Mouse (Mus musculus) v-Abl transformed pro-B cells (cell line): ENCODE measurements around the gene Slc29a2.

Experiments used
- in situ Hi-C, 2 experiments: fragments of 400-800 bp; cut with MboI; formaldehyde crosslinking; loops; one replicate each; pipeline ENCODE4 v1.15.1; 2025; ENCODE audit not compliant: unreplicated experiment in 2 of 2

Slc29a2 gene

GRCm38 (mm10) chr19:5018191-5018590 lies 5.5 kb upstream of the Slc29a2 start:
- in situ Hi-C loops = loop anchor here in 1 of 2 experiments (10.0 kb wide), 1 partner anchor 57 kb away; no protein-coding TSS in a partner anchor

GRCm38 (mm10) chr19:5021416-5021815 lies 2.2 kb upstream of the Slc29a2 start:
- in situ Hi-C loops = no loop called here

- in situ Hi-C loops = no loop called here
Measured at GRCm38 (mm10) chr19:5026111-5026510, 2.5 kb downstream of the Slc29a2 start.

GRCm38 (mm10) chr19:5032686-5033085 lies 9.0 kb downstream of the Slc29a2 start:
- in situ Hi-C loops = no loop called here

- in situ Hi-C loops = no loop called here
Measured at GRCm38 (mm10) chr19:5036577-5036976, 12.9 kb downstream of the Slc29a2 start.

GRCm38 (mm10) chr19:5037678-5038571 lies 14.3 kb downstream of the Slc29a2 start:
- in situ Hi-C loops = no loop called here

- in situ Hi-C loops = no loop called here
Measured at GRCm38 (mm10) chr19:5038709-5039156, 15.1 kb downstream of the Slc29a2 start, which contains the start of the genes B4gat1 and AC124502.3. Gene B4gat1, plus strand, starts transcription at chr19:5038826. Gene AC124502.3, plus strand, starts transcription at chr19:5038891.

- in situ Hi-C loops = no loop called here
Measured at GRCm38 (mm10) chr19:5039301-5040114, 15.8 kb downstream of the Slc29a2 start.

GRCm38 (mm10) chr19:5040862-5041523 lies 17.3 kb downstream of the Slc29a2 start, which contains the start of gene Brms1:
Gene Brms1, plus strand, starts transcription at chr19:5041354.
- in situ Hi-C loops = no loop called here

- in situ Hi-C loops = no loop called here
Measured at GRCm38 (mm10) chr19:5041588-5041987, 17.9 kb downstream of the Slc29a2 start.

- in situ Hi-C loops = loop anchor here in 1 of 2 experiments (5.0 kb wide), 1 partner anchor 37 kb away; no protein-coding TSS in a partner anchor
Measured at GRCm38 (mm10) chr19:5045531-5045930, 21.9 kb downstream of the Slc29a2 start.

- in situ Hi-C loops = loop anchor here in 1 of 2 experiments (5.0 kb wide), 1 partner anchor 34 kb away; no protein-coding TSS in a partner anchor
Measured at GRCm38 (mm10) chr19:5048138-5049056, 24.7 kb downstream of the Slc29a2 start.

GRCm38 (mm10) chr19:5049325-5049724 lies 25.7 kb downstream of the Slc29a2 start:
- in situ Hi-C loops = loop anchor here in 1 of 2 experiments (5.0 kb wide), 1 partner anchor 33 kb away; no protein-coding TSS in a partner anchor

- in situ Hi-C loops = no loop called here
Measured at GRCm38 (mm10) chr19:5050047-5050905, 26.6 kb downstream of the Slc29a2 start, which contains the start of gene Rin1. Gene Rin1, plus strand, starts transcription at chr19:5050481.

- in situ Hi-C loops = no loop called here
Measured at GRCm38 (mm10) chr19:5051031-5051430, 27.4 kb downstream of the Slc29a2 start.

GRCm38 (mm10) chr19:5051515-5051914 lies 27.9 kb downstream of the Slc29a2 start:
- in situ Hi-C loops = no loop called here

- in situ Hi-C loops = no loop called here
Measured at GRCm38 (mm10) chr19:5052166-5052822, 28.6 kb downstream of the Slc29a2 start.

GRCm38 (mm10) chr19:5052853-5053252 lies 29.2 kb downstream of the Slc29a2 start:
- in situ Hi-C loops = no loop called here
